Mouse (Mus musculus): ENCODE data around the gene Gm13271.
"Not testable (repeated sequence)": the region's sequence is repeated elsewhere in the genome, so short reads cannot be mapped to it uniquely, and the experiment has no call there.

Gene Gm13271

GRCm38 (mm10) chr4:88754818-88755340 is at the start of gene Gm13271:
Gm13271 (plus strand) TSS chr4:88754868.
- DNase-seq (ENCODE audit: low spot score) = not testable (repeated sequence)

- DNase-seq (ENCODE audit: low spot score) = no peak
These were observed 48.7 kb upstream of the Gm13271 start for GRCm38 (mm10) chr4:88705924-88706323.

- no peak for DNase-seq (ENCODE audit: low spot score)
These were observed 47.4 kb upstream of the Gm13271 start for GRCm38 (mm10) chr4:88707128-88707826.

- DNase-seq (ENCODE audit: low spot score) = no peak
These were observed 40.4 kb upstream of the Gm13271 start for GRCm38 (mm10) chr4:88714281-88714680.

GRCm38 (mm10) chr4:88715059-88715458 is 39.6 kb upstream of the Gm13271 start:
- no peak for DNase-seq (ENCODE audit: low spot score)

DNA sequence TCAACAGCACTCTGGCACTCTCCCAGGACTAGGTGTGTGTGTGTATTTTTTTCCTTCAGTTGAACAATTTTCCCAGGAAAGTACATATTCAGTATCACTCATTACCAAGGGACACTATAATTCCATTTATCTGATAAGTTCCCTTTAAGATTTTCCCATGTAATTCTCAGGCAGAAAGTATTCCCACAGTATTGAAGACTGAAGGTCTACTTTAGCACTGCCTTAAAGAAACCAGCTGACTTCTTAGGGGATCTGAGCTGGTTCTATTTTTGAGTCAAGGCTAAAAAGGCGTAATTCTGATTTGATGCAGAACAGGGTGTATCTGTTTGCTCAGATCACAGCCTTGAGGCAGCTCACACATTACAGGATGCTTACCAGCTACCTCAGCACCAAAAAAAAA is 36.0 kb upstream of the Gm13271 start:
- DNase-seq (ENCODE audit: low spot score) = no peak

DNA sequence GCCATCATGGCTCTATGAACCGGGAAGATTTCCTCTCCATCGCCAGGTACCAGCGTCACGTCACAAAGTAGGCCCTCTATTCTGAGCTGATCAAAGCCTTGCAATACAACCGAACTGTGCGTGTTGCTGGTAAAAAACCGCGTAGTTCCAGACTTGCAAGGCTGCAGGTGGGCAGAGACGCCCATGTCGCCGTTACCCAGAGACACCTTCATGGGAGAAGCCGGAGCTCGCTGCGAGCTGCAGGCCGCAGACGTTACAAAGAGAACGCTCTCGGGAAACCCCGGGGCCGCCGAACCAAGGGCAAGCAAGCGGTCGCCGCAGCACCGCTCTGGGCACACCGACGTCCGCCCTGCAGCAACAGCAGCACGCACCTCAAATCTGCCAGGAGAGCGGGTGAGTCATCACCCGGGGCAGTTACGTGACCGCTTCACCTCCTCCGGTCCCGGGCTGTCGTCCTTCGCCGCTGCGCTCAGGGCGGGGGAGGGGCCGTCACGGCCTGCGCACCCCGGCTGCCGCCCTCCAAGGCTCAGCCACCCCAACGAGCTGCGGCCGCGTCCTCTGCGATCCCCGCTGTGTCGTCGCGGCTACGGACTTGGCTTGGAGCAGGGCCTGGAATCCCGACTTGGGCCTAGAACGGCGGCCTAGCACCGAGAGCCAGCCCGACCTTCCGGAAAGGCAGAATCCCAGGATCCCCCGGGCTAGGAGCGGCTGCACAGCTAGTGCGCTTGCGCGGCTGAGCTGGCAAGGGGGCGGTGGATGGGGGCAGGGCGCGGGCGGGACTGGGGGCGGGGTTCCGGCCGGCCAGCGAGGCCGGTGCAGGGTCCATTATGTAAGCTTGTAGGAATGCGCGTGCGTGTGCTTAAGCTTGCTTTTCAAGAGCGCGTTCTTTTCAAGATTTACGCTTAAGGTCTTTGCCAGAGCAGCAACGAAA is 32.6 kb upstream of the Gm13271 start, which contains the start of the genes Gm26566 and Klhl9:
TSS of gene Gm26566 (plus strand) at position 15 of the 931 bp plus-strand sequence.
TSS of gene Klhl9 (minus strand) at position 675 of the 931 bp plus-strand sequence.
- DNase-seq (ENCODE audit: low spot score) = peak; percentile 97

DNA sequence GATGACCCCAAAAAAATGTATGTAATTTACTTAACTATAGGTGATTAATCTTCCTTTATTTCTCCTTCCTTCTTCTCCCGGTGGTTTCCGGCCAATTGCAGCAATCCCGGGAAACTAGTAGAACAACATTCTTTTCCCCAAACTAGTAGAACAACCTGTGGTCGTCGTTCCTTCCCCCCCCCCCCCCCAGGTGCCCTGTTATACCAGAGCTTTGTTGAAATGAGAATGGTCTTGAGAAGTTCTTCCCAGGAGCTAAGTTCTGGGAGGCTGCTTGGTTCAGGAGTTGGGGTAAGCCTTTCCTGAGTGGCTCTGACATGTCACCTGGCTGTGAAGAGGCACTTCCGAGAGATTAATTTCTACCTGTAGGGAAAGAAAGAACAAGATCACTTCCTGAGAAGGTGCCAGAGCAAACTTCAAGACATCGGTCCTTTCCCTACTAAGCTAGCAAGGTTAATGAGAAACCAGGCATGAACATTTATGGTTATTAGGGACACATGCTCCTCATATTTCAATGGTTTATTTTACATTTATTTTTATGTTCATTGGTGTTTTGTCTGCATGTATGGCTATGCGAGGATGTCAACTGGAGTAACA is 31.1 kb upstream of the Gm13271 start:
- DNase-seq (ENCODE audit: low spot score) = no peak

DNA sequence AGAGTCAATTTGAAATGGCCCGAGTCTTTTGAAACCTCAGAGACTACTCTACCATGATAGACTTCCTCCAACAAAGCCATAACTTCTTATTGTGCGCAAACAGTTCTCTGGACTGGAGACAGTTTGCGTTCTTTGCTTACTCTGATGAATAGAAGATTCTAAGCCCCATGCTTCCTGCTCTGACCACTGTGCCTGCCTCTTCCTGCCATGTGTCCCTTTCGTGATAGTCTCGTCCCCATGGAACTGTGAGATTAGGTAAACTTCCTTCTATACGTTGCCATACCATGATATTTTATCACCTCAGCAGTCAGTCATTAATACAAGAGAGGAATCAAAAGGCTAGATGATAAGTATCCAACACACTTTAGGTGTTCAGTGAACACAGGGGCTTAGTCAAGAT is 27.9 kb upstream of the Gm13271 start:
- no peak for DNase-seq (ENCODE audit: low spot score)

DNA sequence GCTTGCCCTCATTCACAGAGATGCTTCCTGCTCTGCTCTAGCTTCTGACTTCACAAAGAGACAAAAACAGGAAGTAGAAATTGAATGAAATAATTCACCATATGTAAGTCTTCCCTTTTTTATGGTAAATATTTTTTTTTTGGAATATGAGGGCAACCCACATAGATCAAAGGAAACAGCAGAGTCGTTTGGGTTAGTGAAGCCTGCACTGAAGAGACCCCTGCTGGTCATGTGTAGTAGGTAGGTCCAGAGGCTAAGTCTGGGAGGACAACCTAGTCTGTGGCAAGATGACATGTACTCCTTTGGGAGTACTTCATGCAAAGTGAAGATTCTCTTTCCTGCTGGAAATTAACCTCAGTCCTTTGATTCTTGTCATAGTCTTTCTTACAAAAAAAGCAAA is 27.3 kb upstream of the Gm13271 start:
- DNase-seq (ENCODE audit: low spot score) = no peak

GRCm38 (mm10) chr4:88738480-88738879 is 16.2 kb upstream of the Gm13271 start:
- DNase-seq (ENCODE audit: low spot score) = no peak

- no peak for DNase-seq (ENCODE audit: low spot score)
These were observed 15.6 kb upstream of the Gm13271 start for GRCm38 (mm10) chr4:88739036-88739435.

- no peak for DNase-seq (ENCODE audit: low spot score)
These were observed 13.2 kb upstream of the Gm13271 start for GRCm38 (mm10) chr4:88741426-88741825.

DNA sequence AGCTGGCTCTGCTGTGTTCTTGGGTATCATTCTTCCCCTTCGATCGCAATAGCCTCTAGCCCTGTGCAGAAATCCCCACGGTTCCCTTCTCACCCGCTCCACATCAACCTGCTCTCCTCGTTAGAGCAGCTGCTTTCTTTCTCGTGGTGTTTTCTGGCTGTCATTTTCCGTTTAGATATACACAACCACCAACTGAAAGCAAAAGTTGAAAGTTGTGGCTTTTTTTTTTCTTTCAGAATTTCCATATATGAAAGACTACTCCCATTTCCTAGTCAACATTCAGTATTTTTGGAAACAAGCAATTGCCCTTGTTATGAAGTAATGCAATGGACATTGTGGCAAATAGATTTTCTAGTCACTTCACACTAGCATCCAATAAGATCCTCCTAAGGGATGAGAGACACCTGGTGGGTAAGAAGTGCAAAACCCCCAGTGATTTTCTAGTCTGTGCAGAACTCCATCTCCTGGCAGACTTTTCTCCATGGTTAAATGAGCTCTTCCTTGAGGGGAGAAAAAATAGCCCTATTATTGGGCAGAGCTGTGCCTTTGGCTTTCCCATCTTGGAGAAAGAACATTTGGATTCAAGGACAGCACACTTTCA is 11.8 kb upstream of the Gm13271 start:
- no peak for DNase-seq (ENCODE audit: low spot score)

- DNase-seq (ENCODE audit: low spot score) = no peak
These were observed 10.5 kb upstream of the Gm13271 start for GRCm38 (mm10) chr4:88744207-88744606.

DNA sequence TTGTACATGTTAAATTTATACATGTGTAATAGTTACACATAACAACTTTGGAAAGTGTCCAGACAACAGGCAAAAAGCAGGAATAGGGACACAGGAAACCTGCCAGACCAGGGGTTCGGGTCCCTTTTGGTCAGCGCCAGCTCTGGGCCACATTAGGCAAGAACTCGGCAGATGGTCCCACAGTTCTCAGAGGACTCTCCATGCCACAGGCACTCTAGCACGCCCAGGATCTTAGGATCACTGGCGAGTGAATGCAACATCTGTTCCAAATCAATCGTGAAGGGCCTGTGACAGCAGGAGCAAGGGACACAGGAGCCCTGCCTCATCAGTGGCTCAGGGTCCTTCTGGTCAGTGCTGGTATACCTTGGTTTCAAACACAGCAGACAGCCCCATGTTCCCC is 4.7 kb upstream of the Gm13271 start:
- no peak for DNase-seq (ENCODE audit: low spot score)

GRCm38 (mm10) chr4:88756581-88757513 is 2.2 kb downstream of the Gm13271 start:
- peak; percentile 32 for DNase-seq (ENCODE audit: low spot score)

GRCm38 (mm10) chr4:88757628-88758031 is 3.0 kb downstream of the Gm13271 start:
- DNase-seq (ENCODE audit: low spot score) = peak; percentile 86

GRCm38 (mm10) chr4:88758751-88759150 is 4.1 kb downstream of the Gm13271 start:
- DNase-seq (ENCODE audit: low spot score) = not testable (repeated sequence)

DNA sequence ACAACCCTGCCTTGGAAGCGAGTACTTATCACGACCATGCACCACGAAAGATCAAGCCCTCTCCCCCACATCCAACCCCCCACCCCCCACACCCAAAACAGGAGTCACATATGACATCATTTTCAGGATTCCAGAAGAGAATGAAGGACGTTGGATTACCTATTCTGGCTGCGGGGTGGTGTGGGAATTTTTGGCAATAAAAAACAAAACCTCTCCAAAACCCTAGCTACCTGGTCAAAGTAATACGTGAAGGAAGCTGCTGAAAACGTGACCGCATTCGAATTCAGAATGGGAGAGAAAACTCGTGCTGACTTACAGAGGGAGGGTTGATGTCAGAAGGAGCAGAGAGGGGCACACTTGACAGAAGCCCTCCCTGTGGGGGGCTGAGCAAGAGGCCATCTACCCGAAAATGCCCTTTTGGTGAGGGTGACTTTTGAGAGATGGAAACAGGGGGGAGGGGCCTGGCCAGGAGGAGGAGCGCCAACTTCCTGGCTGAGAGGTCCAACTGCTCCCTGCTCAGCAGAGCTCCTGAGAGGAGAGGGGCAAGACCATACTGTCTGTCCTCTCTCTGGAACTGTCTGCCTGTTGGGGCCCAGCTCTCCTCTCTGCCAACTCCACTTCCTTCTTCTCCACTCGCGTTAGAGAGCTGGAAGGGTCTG is 5.1 kb downstream of the Gm13271 start, which contains the start of gene Gm13283:
TSS of gene Gm13283 (plus strand) at position 510 of the 659 bp plus-strand sequence.
- not testable (repeated sequence) for DNase-seq (ENCODE audit: low spot score)
